Mouse (Mus musculus) induced T-regulatory cell, adult 2 months (primary cell): ENCODE measurements around the gene Taar7b.

Experiments used
- DNase-seq: peaks from one replicate; pipeline ENCODE4 v3.0.0-alpha.2; 2012; ENCODE audit warnings: low read depth

The Taar7b gene

DNA sequence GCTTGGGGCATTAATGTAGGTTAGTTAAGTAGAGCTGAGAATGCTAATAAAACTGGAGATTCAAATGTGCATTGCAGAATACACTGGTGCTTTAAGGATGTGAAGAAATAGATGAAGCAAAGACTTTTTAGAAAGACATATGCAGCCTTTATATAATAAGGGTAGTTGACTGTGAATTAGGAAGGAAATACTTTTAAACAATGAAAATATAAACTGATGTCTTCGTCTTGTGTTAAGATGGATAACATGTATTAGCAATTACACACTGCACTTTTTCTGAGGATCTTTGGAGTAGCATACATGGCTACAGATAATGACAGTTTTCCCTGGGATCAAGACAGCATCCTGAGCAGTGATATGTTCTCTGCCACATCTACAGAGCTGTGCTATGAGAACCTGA lies at the start of gene Taar7b:
TSS of gene Taar7b (plus strand) at position 301 of the 400 bp plus-strand sequence.
- no peak for DNase-seq

DNA sequence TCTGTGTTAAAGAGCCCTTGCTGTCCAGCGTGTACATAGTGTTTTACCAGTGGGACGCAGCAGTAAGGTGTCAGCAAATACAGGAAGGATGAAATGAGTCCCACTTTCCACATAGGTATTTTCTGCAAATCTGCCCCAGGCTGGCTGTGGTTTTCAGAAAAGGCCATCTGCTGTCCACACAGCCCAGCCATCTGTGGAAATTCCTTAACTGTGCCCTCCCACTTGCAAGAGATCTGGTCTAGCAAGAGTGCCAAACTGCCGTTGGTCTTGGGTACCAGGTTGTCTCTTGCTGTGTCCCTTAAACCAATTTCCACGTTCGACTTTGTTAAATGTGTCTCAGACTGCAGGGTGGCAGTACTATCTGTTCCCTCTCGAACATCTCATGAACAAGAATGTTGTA lies 48.0 kb upstream of the Taar7b start:
- no peak for DNase-seq

DNA sequence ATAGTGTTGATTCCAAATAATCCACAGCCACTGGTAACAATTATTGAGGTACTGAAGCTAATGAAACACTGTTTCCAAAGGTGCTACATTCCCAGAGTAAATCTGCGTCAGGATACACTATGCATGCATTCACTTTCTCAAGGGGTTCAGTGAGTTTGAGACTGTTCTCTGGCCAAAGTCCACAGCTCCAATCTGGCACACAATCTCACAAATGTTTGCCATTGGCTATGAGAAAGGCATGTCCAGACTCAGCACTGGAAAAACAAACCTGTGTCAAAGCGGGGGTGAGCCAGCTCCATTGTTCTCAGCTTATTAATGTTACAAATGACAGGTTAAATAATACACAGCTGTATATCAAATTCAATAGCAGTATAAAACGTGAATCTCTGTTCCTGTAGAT lies 40.7 kb upstream of the Taar7b start:
- DNase-seq: no peak

DNA sequence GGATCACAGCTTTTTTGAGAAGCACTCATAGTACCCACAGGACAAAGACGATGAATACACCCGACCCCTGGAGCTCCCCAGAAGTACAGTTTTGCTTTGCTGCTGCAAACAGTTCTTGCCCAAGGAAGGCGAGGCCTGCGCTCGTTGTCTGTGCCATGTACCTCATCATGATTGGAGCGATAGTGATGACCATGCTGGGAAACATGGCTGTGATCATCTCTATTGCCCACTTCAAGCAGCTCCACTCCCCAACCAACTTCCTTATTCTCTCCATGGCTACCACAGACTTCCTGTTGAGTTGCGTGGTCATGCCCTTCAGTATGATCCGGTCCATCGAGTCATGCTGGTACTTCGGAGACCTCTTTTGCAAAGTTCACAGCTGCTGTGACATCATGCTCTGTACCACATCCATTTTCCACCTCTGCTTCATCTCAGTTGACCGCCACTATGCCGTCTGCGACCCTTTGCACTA lies 39.3 kb upstream of the Taar7b start, which contains the start of gene Taar4:
TSS of gene Taar4 (plus strand) at position 51 of the 472 bp plus-strand sequence.
- no peak for DNase-seq

DNA sequence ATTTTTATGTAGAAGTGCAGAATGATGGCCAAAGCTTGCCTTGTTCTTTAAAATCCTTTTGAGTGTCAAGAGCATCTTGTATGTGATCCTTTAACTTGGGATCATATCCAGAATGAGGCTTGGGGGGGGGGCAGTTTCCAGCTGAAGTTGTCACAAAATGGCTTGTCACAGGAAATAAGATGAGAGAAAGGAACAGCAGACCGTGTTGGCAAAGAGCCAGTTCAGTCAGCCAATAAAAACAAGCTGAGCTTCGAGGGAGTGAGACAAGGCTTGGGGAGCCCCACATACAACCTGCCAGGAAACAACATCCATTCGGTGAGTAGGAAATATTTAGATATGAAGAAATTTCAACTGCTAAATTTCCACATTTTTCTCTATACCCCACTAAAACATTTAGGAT lies 36.3 kb upstream of the Taar7b start:
- no peak for DNase-seq

GRCm38 (mm10) chr10:23964921-23965610 lies 34.7 kb upstream of the Taar7b start:
- DNase-seq: peak; percentile 7

GRCm38 (mm10) chr10:23970656-23971165 lies 29.0 kb upstream of the Taar7b start, which contains the start of gene Taar5:
Gene Taar5 (plus strand): TSS chr10:23970706.
- no peak for DNase-seq

- no peak for DNase-seq
Observed at GRCm38 (mm10) chr10:23971256-23971655, 28.5 kb upstream of the Taar7b start.

DNA sequence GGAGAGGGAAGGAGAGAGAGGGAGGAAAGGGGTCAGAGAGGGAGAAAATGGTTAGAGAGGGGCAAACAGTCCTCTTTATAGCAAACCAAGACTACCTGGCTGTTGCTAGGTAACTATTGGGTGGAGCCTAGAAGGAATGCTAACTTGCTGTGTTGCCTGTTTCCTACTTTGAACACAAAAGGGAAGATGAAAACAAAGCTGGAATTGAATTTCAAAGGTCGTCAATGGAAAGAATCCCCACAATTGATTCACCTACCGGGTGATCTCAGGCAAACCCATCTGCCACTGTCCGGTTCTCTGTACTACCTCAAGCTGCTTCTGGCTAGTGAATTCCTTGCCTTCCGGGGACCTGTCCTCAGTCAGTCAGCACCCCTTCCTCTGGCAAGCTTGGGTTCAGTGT lies 21.8 kb upstream of the Taar7b start:
- no peak for DNase-seq

DNA sequence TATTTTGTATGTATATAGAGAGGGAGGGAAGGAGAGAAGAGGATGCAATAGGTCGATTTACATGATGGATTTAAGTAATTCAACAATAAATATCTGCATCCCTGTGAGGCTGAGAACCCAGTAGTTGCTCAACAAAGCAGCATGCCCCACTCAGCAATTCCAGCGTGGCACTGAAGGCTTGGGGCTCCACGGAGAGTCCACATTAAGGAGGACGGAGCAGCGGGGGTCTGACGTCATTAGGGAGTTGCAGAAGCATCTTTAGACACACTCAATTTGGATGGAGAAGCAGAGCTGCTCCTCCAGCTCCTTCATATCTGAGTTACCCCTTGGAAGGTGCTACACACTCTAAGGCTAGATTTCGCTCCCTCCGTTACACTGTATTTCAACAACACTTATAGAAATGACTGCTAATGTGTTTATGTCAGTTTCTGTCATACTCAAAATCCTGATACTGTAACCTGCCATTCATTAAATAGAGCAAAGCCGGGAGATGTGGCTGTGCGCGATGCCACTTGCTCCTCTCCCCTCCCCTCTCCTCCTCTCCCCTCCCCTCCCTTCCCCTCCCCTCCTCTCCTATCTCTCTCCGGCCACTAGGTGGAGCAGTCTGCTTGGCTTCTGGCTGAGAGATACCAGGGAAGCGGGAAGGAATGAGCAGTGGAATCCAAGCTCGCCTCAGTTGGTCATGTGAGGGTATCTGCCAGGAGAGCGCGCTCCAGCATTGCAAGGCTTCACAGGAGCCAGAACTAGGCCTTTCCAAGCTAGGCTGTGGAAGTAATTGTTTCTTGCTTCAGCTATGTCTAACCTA lies 20.6 kb upstream of the Taar7b start:
- DNase-seq: peak; percentile 45

- no peak for DNase-seq
Observed at GRCm38 (mm10) chr10:23985546-23985945, 14.2 kb upstream of the Taar7b start, which contains the start of gene Taar6. Gene Taar6 (minus strand): TSS chr10:23985646.

DNA sequence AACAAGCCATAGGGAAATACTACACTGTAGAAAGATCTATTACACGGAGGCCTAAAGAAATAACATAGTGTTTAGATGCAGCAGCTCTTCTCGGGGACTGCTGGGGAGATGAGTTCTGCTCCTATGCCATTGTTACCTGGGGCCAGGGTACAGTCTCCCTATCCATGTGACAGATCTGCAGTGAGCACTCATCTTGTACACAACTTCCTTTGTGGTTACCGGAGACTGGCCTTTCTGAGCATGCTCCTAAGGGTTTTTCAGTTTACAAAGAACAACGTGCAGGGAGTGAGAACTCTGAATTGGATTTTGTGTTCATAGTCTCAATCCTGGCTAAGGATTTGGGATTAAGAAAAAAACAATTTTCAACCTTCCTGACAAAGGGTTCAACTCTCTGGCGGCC lies 13.3 kb upstream of the Taar7b start:
- no peak for DNase-seq

DNA sequence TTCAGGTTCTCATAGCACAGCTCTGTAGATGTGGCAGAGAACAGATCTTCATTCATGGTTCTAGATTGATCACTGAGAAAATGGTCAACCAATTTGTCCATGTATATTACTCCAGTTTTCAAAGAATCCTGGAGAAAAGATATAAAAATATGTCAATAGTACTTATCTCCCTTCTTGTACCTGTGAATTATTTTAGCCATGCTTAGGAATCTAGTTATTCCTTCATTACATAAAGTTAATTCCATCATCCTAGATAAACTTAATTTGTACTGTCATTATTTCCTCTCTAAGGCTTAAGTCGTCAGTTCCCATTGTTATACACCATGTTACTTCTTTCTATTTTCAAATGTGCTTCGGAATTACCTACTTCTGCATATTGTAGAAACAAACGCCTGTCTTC lies 6.4 kb upstream of the Taar7b start, which contains the start of gene Taar7a:
TSS of gene Taar7a (minus strand) at position 101 of the 400 bp plus-strand sequence.
- DNase-seq: no peak

- no peak for DNase-seq
Observed at GRCm38 (mm10) chr10:24006442-24006841, 6.7 kb downstream of the Taar7b start.

- no peak for DNase-seq
Observed at GRCm38 (mm10) chr10:24007034-24007433, 7.3 kb downstream of the Taar7b start.

- no peak for DNase-seq
Observed at GRCm38 (mm10) chr10:24008143-24008542, 8.4 kb downstream of the Taar7b start.

DNA sequence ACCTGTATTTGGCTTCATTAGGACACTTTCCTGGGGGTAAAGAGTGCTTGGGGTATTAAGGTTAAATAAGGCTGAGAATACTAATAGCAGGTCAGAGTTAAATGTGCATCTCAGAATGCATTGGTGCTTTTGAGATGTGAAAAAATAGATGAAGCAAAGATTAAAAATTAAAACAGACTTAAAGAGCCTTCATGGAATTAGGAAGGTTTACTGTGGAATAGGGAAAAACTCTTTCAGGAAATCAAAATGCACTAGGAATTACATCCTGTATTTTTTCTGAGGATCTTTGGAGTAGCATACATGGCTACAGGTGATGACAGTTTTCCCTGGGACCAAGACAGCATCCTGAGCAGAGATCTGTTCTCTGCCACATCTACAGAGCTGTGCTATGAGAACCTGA lies 27.2 kb downstream of the Taar7b start, which contains the start of gene Taar7d:
TSS of gene Taar7d (plus strand) at position 301 of the 400 bp plus-strand sequence.
- DNase-seq: no peak

GRCm38 (mm10) chr10:24031347-24031746 lies 31.6 kb downstream of the Taar7b start:
- no peak for DNase-seq

DNA sequence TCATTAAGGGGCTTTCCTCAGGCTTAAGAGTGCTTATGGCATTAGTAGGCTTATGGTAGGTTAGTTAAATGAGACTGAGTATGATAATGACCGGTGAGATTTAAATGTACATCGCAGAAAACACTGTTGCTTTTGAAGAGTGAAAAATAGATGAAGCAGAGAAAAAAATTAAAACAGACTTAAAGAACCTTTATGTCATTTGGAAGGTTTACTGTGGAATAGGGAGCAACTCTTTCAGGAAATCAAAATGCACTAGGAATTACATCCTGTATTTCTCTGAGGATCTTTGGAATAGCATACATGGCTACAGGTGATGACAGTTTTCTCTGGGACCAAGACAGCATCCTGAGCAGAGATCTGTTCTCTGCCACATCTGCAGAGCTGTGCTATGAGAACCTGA lies 37.6 kb downstream of the Taar7b start, which contains the start of gene Taar7e:
TSS of gene Taar7e (plus strand) at position 301 of the 400 bp plus-strand sequence.
- no peak for DNase-seq

GRCm38 (mm10) chr10:24040120-24040869 lies 40.6 kb downstream of the Taar7b start:
- no peak for DNase-seq

- DNase-seq: no peak
Observed at GRCm38 (mm10) chr10:24049210-24049609, 49.5 kb downstream of the Taar7b start, which contains the start of gene Taar7f. Gene Taar7f (plus strand): TSS chr10:24049510.
